Mouse (Mus musculus): Measurements from ENCODE around the gene Cd22. TPM values are rescaled to one million over a fixed set of nuclear protein-coding genes. Genes with fewer than 3 reads are reported as not detected.

Gene Cd22
- polyA plus RNA-seq, 1 experiment from 2014 or later: not detected

DNA sequence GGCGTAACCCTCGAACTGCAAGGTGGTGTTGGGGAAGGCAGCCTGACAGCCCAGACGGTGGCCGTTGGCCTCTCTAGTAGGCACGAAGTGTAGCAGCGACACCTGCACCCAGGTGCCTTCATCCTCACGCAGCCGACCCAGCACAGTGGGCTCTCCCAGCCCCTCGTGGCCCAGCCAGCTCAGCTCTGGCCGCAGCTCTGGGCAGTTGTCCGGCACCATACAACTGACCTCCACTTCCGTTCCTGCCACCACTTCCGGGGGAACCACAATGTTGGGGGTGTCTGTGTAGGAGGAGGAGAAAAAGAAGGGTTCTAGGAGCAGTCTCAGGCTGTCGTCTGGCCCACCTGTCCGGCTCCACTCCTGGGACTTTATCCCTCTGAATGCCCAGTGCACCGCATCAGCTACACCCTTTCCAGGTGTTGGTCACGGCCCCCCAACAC lies 28.9 kb upstream of the Cd22 start:
- 30% methylated on average over 17 of the region's 17 CpGs for WGBS
- H3K9me3 ChIP-seq (ENCODE audit: control insufficient read depth, low read length): no peaks in the 10 kb centered on the region
- H3K4me3 ChIP-seq (ENCODE audit: low read depth, low read length): no peak overlapping the region
- no peaks in the 10 kb centered on the region for H3K36me3 ChIP-seq (ENCODE audit: control insufficient read depth, insufficient read depth, low read length)
- no peaks in the 10 kb centered on the region for H3K27me3 ChIP-seq (ENCODE audit: control insufficient read depth, insufficient read depth, low read length)
- 0 out of 2 replicates have a peak, but pooled peaks cover 3% of the 10 kb centered on the region for H3K4me1 ChIP-seq (ENCODE audit: control insufficient read depth, insufficient read depth, low read length)
- DNase-seq (ENCODE audit: low spot score) (no peak), ATAC-seq (ENCODE audit: insufficient number of reproducible peaks, low FRiP score, low TSS enrichment, low read depth) (peak; percentile 33; the same call in 1 of the 2 replicates)
- peak overlapping the region; percentile 47 for H3K4me2 ChIP-seq (ENCODE audit: low read depth, severe bottlenecking)
- no peak overlapping the region for H3K27ac ChIP-seq (replicated peaks; ENCODE audit: low read depth, low read length)
- H3K9ac ChIP-seq (ENCODE audit: low read length): no peak overlapping the region

DNA sequence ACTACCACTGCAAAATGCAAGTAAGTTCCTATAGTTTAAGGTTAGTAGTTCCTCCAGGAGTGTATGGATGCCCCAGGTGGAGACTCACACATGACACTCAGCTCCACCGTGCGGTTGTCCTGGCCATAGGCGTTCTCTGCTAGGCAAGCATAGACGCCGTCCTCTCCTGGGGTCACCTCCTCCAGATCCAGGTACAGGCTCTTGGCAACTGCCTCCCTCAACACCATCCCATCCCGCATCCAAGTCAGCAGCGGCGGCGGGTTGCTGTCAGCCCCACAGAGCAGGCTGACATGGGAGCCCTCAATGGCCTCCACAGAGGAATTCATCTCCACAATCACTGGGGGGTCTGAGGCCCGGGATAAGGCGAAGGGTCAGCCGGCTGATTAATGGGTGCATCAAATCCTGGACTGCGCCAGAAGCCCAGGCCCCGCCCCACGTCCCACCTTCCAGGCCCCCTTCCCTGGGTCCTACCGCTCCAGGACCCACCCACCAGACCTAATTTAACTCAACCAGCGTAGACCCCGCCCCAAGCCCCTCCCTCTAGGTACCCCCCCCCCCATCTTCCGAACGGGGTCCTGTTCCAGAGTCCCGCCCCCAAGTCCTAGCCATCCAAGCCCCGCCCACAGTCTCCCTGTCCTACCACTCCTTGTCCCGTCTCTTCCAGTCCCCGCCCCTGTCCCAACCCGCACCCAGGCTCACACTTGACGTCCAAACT lies 28.3 kb upstream of the Cd22 start:
- Histone ChIP-seq H3K27me3 (ENCODE audit: control insufficient read depth, insufficient read depth, low read length) (no peaks in the 10 kb centered on the region), H3K27ac (replicated peaks; ENCODE audit: low read depth, low read length) (no peak overlapping the region), H3K9ac (ENCODE audit: low read length) (no peak overlapping the region), H3K4me1 (ENCODE audit: control insufficient read depth, insufficient read depth, low read length) (0 out of 2 replicates have a peak, but pooled peaks cover 3% of the 10 kb centered on the region), H3K4me3 (ENCODE audit: low read depth, low read length) (peak overlapping the region; percentile 23), H3K4me2 (ENCODE audit: low read depth, severe bottlenecking) (peak overlapping the region; percentile 47), H3K36me3 (ENCODE audit: control insufficient read depth, insufficient read depth, low read length) (no peaks in the 10 kb centered on the region), H3K9me3 (ENCODE audit: control insufficient read depth, low read length) (no peaks in the 10 kb centered on the region)
- DNase-seq (ENCODE audit: low spot score) (peak; percentile 76), ATAC-seq (ENCODE audit: insufficient number of reproducible peaks, low FRiP score, low TSS enrichment, low read depth) (peak; percentile 79)
- 3% methylated on average over 24 of the region's 26 CpGs for WGBS

DNA sequence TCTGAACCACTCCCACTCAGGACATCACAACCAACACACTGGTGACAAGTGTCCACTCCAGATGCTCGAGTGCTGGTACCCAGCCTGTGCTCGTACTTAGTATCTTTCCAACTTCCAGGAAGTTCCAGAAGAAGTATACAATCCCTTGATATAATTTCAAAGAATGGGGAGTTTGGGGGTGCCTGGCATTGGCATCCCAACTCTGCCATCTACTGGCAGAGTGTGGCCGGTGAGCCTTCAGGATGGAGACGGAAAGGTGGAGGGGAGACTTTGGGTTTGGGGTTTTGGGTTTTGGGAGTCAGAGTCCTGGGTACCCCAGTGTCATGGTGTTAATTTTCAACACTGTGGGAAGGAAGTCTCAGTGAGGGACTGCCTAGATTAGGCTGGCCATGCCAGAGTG lies 23.9 kb upstream of the Cd22 start:
- Histone ChIP-seq H3K9me3 (ENCODE audit: control insufficient read depth, low read length) (no peaks in the 10 kb centered on the region), H3K27me3 (ENCODE audit: control insufficient read depth, insufficient read depth, low read length) (no peaks in the 10 kb centered on the region), H3K27ac (replicated peaks; ENCODE audit: low read depth, low read length) (no peak overlapping the region), H3K4me1 (ENCODE audit: control insufficient read depth, insufficient read depth, low read length) (0 out of 2 replicates have a peak, but pooled peaks cover 3% of the 10 kb centered on the region), H3K4me3 (ENCODE audit: low read depth, low read length) (no peak overlapping the region), H3K4me2 (ENCODE audit: low read depth, severe bottlenecking) (no peak overlapping the region), H3K36me3 (ENCODE audit: control insufficient read depth, insufficient read depth, low read length) (no peaks in the 10 kb centered on the region), H3K9ac (ENCODE audit: low read length) (no peak overlapping the region)
- DNase-seq (ENCODE audit: low spot score): no peak
- WGBS: 54% methylated on average over 4 of the region's 4 CpGs
- no peak for ATAC-seq (ENCODE audit: insufficient number of reproducible peaks, low FRiP score, low TSS enrichment, low read depth)

DNA sequence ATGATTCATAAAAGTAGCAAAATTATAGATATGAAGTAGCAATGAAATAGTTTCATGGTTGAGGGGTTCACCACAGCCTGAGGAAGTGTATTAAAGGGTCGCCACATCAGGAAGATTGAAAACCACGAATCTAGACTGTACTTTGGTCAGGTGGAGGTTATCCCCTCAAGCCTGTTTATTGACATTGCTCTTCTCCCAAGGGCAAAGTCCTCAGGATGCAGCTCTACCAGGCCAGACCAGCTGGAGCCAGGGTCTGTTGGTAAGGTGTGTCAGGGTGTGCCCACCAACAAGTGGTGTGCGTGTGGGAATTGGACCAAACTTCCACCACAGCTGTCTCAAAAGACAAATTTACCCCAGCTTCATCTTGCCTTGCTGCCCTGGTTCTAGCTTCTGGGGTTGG lies 15.1 kb upstream of the Cd22 start:
- WGBS: 88% methylated on average over 3 of the region's 3 CpGs
- Histone ChIP-seq H3K4me2 (ENCODE audit: low read depth, severe bottlenecking) (no peak overlapping the region), H3K4me3 (ENCODE audit: low read depth, low read length) (no peak overlapping the region), H3K9me3 (ENCODE audit: control insufficient read depth, low read length) (no peaks in the 10 kb centered on the region), H3K27me3 (ENCODE audit: control insufficient read depth, insufficient read depth, low read length) (no peaks in the 10 kb centered on the region), H3K4me1 (ENCODE audit: control insufficient read depth, insufficient read depth, low read length) (no peaks in the 10 kb centered on the region), H3K27ac (replicated peaks; ENCODE audit: low read depth, low read length) (no peak overlapping the region), H3K9ac (ENCODE audit: low read length) (no peak overlapping the region), H3K36me3 (ENCODE audit: control insufficient read depth, insufficient read depth, low read length) (no peaks in the 10 kb centered on the region)
- no peak for ATAC-seq (ENCODE audit: insufficient number of reproducible peaks, low FRiP score, low TSS enrichment, low read depth)
- DNase-seq (ENCODE audit: low spot score): no peak

DNA sequence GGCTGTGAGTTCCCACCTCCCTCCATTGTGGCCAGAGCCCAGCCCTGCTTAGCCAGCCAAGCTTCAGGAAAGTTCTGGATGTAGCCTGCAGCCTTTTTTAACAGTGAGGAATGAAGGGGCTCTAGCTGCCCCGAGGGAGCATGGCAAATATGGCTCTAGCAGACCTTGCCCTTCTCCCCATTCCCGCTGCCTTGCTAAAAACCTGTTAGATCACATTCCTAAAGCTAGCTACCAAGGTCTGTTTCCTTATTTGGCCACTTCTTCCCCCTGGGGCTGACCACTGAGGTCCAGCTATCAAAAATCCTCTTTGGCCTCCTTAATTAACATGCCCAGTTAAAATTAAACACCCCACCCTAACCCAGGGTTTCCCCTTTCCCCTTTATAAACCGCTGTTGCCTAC lies 12.4 kb upstream of the Cd22 start:
- WGBS: 76% methylated on average over 3 of the region's 3 CpGs
- DNase-seq (ENCODE audit: low spot score): no peak

DNA sequence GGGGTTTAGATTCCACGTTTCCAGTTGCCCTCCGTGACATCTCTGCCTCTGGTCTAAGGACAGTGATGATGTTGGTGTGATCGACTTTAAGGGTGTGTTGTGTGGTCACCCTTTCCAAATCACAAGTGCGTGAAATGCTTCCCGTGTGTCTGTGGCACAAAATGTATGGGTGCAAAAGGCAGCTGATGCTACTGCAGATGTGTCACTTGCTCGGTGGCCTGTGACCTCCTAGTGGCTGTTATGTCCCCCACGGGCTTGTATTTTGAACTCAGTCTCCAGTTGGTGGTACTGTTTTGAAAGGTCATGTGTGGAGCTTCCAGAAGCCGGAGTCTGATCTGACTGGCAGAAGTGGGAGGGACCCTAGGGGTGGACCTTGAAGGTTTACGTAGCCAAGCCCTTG lies 11.6 kb upstream of the Cd22 start:
- no peak overlapping the region for H3K4me3 ChIP-seq (ENCODE audit: low read depth, low read length)
- 81% methylated on average over 9 of the region's 9 CpGs for WGBS
- H3K9ac ChIP-seq (ENCODE audit: low read length): no peak overlapping the region
- H3K4me2 ChIP-seq (ENCODE audit: low read depth, severe bottlenecking): no peak overlapping the region
- DNase-seq (ENCODE audit: low spot score): no peak
- H3K27me3 ChIP-seq (ENCODE audit: control insufficient read depth, insufficient read depth, low read length): no peaks in the 10 kb centered on the region
- H3K4me1 ChIP-seq (ENCODE audit: control insufficient read depth, insufficient read depth, low read length): no peaks in the 10 kb centered on the region
- ATAC-seq (ENCODE audit: insufficient number of reproducible peaks, low FRiP score, low TSS enrichment, low read depth): no peak
- H3K36me3 ChIP-seq (ENCODE audit: control insufficient read depth, insufficient read depth, low read length): no peaks in the 10 kb centered on the region
- H3K27ac ChIP-seq (replicated peaks; ENCODE audit: low read depth, low read length): no peak overlapping the region
- no peaks in the 10 kb centered on the region for H3K9me3 ChIP-seq (ENCODE audit: control insufficient read depth, low read length)

More for the DNA sequence above, 12.4 kb upstream of the Cd22 start:
- H3K4me1 ChIP-seq (ENCODE audit: control insufficient read depth, insufficient read depth, low read length): no peaks in the 10 kb centered on the region
- H3K9me3 ChIP-seq (ENCODE audit: control insufficient read depth, low read length): no peaks in the 10 kb centered on the region
- H3K4me2 ChIP-seq (ENCODE audit: low read depth, severe bottlenecking): no peak overlapping the region
- no peak overlapping the region for H3K9ac ChIP-seq (ENCODE audit: low read length)
- ATAC-seq (ENCODE audit: insufficient number of reproducible peaks, low FRiP score, low TSS enrichment, low read depth): no peak
- no peak overlapping the region for H3K4me3 ChIP-seq (ENCODE audit: low read depth, low read length)
- no peak overlapping the region for H3K27ac ChIP-seq (replicated peaks; ENCODE audit: low read depth, low read length)
- no peaks in the 10 kb centered on the region for H3K27me3 ChIP-seq (ENCODE audit: control insufficient read depth, insufficient read depth, low read length)
- no peaks in the 10 kb centered on the region for H3K36me3 ChIP-seq (ENCODE audit: control insufficient read depth, insufficient read depth, low read length)

DNA sequence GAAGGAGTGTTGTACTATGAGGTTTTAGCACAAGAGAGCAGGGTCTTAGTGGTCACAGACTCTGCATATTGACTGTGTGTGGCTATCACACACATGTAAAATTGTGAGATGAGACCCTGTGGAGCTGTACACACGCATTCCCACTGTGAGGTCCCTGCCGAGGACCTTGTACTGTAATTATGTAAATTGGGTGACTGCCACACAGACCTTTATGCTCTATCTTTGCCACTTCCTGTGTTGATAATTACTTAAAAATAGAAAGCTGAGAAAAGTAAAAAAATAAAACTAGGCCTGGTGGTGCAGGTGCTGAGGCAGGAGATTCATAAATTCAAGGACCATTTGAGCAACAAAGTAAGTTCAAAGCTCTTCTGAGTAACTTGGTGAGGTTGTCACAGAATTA lies 10.5 kb upstream of the Cd22 start:
- Histone ChIP-seq H3K4me3 (ENCODE audit: low read depth, low read length) (no peak overlapping the region), H3K36me3 (ENCODE audit: control insufficient read depth, insufficient read depth, low read length) (no peaks in the 10 kb centered on the region), H3K4me1 (ENCODE audit: control insufficient read depth, insufficient read depth, low read length) (no peaks in the 10 kb centered on the region), H3K27ac (replicated peaks; ENCODE audit: low read depth, low read length) (no peak overlapping the region), H3K27me3 (ENCODE audit: control insufficient read depth, insufficient read depth, low read length) (no peaks in the 10 kb centered on the region), H3K9me3 (ENCODE audit: control insufficient read depth, low read length) (no peaks in the 10 kb centered on the region), H3K9ac (ENCODE audit: low read length) (no peak overlapping the region), H3K4me2 (ENCODE audit: low read depth, severe bottlenecking) (no peak overlapping the region)
- WGBS: 74% methylated on average over 2 of the region's 2 CpGs
- ATAC-seq (ENCODE audit: insufficient number of reproducible peaks, low FRiP score, low TSS enrichment, low read depth): no peak
- no peak for DNase-seq (ENCODE audit: low spot score)

DNA sequence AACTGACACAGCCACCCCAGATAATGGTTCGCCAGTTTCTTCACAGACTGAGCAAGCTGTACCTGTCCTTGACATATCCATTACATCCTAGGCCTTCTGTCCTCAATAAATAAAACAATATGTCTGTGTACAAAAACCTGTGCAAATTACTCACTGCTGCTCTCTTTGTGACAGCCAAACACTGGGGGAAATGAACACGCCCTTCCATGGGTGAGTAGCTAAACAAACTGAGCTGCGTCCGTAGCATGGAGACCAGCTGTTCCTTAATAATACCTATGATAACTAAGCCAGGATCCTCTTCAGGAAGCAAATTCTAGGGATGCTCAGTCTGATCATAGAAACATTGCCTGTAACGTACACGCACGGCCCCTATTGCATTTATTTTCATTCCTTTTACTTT lies 8.6 kb upstream of the Cd22 start:
- H3K9ac ChIP-seq (ENCODE audit: low read length): no peak overlapping the region

More for the DNA sequence above, 8.6 kb upstream of the Cd22 start:
- H3K4me1 ChIP-seq (ENCODE audit: control insufficient read depth, insufficient read depth, low read length): no peaks in the 10 kb centered on the region
- no peak overlapping the region for H3K4me3 ChIP-seq (ENCODE audit: low read depth, low read length)
- H3K27ac ChIP-seq (replicated peaks; ENCODE audit: low read depth, low read length): no peak overlapping the region
- WGBS: 81% methylated on average over 7 of the region's 7 CpGs
- no peak for ATAC-seq (ENCODE audit: insufficient number of reproducible peaks, low FRiP score, low TSS enrichment, low read depth)
- no peak overlapping the region for H3K4me2 ChIP-seq (ENCODE audit: low read depth, severe bottlenecking)
- no peaks in the 10 kb centered on the region for H3K9me3 ChIP-seq (ENCODE audit: control insufficient read depth, low read length)
- no peak for DNase-seq (ENCODE audit: low spot score)
- H3K27me3 ChIP-seq (ENCODE audit: control insufficient read depth, insufficient read depth, low read length): no peaks in the 10 kb centered on the region
- H3K36me3 ChIP-seq (ENCODE audit: control insufficient read depth, insufficient read depth, low read length): no peaks in the 10 kb centered on the region
